Mouse (Mus musculus) olfactory bulb, adult 2 months (tissue): ENCODE data around the gene Ckap4. TPM values are rescaled to one million over a fixed set of nuclear protein-coding genes. Genes with fewer than 3 reads are reported as not detected.

Source experiments
- H3K27ac ChIP-seq: fragments of 200-500 bp; 2 replicates; pipeline ENCODE4 v1.5.1; 2012; ENCODE audit warnings: low read depth, low read length; ENCODE audit not compliant: insufficient read depth
- H3K4me1 ChIP-seq: fragments of 200-500 bp; 2 replicates; pipeline ENCODE4 v1.6.1; 2012; ENCODE audit warnings: low read length; ENCODE audit not compliant: control insufficient read depth, insufficient read depth
- H3K4me3 ChIP-seq: fragments of 200-500 bp; 2 replicates; pipeline ENCODE4 v1.5.1; 2012; ENCODE audit warnings: mild to moderate bottlenecking, low read depth, low read length, moderate library complexity; ENCODE audit not compliant: insufficient read depth
- CTCF ChIP-seq: fragments of 200-500 bp; IDR thresholded peaks from 2 replicates; pipeline ENCODE4 v1.5.1; 2012; ENCODE audit warnings: low read depth, mild to moderate bottlenecking, low read length, moderate library complexity; ENCODE audit not compliant: insufficient read depth
- POLR2A ChIP-seq: fragments of 200-500 bp; IDR thresholded peaks from 2 replicates; pipeline ENCODE4 v1.6.1; 2012; ENCODE audit warnings: mild to moderate bottlenecking, low read depth, low read length, moderate library complexity; ENCODE audit not compliant: insufficient read depth
- WGBS: fragments of 180-500 bp; shearing (Covaris S2); methylation state at CpG from one replicate; pipeline ENCODE4 v1.1.7; 2018; 5-methylcytosine and 5-hydroxymethylcytosine counted together
- polyA plus RNA-seq: library from polyadenylated mRNA; stranded (reverse); fragments of >200 nt; gene quantifications from 2 replicates; pipeline ENCODE4 v1.2.4, GENCODE M21; 2012; ENCODE audit warnings: low replicate concordance; ENCODE audit not compliant: missing spikeins, insufficient read depth, insufficient read length

Gene Ckap4
- polyA plus RNA-seq, 1 experiment = not detected

- no peak for TF ChIP-seq POLR2A
- no peak for TF ChIP-seq CTCF
- H3K4me1 ChIP-seq = no peaks in the 10 kb centered on the region
- H3K27ac ChIP-seq = no peak overlapping the region
- no peak overlapping the region for H3K4me3 ChIP-seq
- 94% methylated on average over 2 of the region's 2 CpGs for WGBS
Observed at GRCm38 (mm10) chr10:84552477-84552876, 18.6 kb upstream of the Ckap4 start.

- H3K27ac ChIP-seq = no peak overlapping the region
- TF ChIP-seq CTCF (no peak), POLR2A (no peak)
- no peaks in the 10 kb centered on the region for H3K4me1 ChIP-seq
- no peak overlapping the region for H3K4me3 ChIP-seq
- WGBS = 93% methylated on average over 3 of the region's 3 CpGs
Observed at GRCm38 (mm10) chr10:84551846-84552245, 18.0 kb upstream of the Ckap4 start.

- H3K4me1 ChIP-seq = no peaks in the 10 kb centered on the region
- no peak overlapping the region for H3K27ac ChIP-seq
- no peak for TF ChIP-seq POLR2A
- TF ChIP-seq CTCF = no peak
- WGBS = 86% methylated on average over 10 of the region's 10 CpGs
- H3K4me3 ChIP-seq = no peak overlapping the region
Observed at GRCm38 (mm10) chr10:84549920-84550293, 16.0 kb upstream of the Ckap4 start.

DNA sequence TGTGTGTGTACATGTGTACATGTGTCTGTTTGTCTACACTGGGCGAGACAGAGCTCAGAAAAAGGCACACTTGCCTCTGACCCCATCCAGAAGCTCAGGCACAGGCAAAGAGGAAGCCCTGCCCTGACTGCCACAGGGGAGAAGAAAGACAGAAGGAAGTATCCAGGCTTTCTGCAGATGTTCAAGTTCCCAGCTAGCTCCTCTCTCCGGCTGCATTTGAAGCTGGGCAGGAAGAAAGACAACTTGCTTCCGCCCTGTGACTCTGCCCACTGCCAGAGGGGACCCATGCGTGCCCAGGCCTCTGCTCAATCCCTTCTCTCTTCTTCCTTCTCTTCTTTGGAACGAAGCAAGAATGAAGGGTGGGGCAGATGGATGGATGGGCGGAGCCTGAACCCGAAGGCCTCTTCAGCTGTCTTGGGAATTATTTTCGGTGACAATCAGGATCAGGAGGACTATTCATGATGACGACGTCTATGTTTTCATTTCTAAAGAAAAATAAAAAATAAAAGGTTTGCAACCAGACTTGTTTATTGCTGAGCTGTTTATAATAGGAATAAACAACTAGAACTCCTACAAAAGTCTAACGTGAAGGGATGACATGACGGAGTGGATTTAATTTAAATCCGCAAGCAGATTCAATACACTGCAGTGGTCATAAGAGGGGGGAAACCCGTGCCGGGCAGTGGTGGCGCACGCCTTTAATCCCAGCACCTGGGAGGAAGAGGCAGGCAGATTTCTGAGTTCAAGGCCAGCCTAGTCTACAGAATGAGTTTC is 15.5 kb upstream of the Ckap4 start:
- Histone ChIP-seq H3K4me1 (no peaks in the 10 kb centered on the region), H3K27ac (no peak overlapping the region), H3K4me3 (no peak overlapping the region)
- WGBS = 85% methylated on average over 17 of the region's 17 CpGs
- no peak for TF ChIP-seq POLR2A
- no peak for TF ChIP-seq CTCF

DNA sequence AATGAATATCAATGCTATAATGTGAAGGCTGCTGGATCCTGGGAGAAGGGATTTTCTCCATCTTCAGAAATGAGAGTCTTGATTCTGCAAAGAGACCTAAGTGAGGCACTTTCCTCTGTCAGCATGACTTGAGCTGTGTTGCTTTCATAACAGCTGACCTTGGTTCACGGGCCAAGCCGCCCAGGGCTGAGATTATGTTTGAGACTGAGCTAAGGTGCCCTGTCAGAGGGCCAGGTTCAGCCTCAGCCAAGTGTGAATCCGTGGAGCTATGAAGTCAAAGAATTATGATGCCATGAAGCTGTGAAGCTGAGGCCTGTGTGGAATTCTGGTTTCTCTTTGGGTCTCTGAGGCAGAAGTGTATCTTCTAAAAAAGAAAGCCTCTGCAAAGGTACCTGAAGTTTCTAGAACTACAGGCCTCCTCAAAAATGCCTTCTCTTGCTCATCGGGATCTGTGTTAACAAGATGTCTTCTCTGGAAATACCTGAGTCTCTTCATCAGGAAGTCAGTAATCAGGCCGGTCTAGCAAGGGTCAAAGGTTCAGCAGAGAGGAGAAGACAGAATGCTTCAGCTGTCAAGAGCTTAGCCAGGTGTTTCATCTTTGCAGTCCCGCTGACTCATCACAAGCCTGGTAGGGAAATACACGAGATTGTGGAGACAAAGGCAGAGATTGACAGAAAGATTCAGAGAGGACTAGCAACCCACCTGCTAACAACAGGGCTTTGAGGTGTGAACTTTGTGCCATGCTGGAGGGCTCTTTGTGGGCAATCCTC is 11.2 kb upstream of the Ckap4 start:
- Histone ChIP-seq H3K4me3 (no peak overlapping the region), H3K27ac (no peak overlapping the region), H3K4me1 (no peaks in the 10 kb centered on the region)
- WGBS = 85% methylated on average over 7 of the region's 7 CpGs
- no peak for TF ChIP-seq POLR2A
- TF ChIP-seq CTCF = no peak

- Histone ChIP-seq H3K4me1 (no peaks in the 10 kb centered on the region), H3K27ac (no peak overlapping the region), H3K4me3 (no peak overlapping the region)
- TF ChIP-seq CTCF (no peak), POLR2A (no peak)
- 77% methylated on average over 11 of the region's 11 CpGs for WGBS
Observed at GRCm38 (mm10) chr10:84542802-84543658, 9.2 kb upstream of the Ckap4 start.

DNA sequence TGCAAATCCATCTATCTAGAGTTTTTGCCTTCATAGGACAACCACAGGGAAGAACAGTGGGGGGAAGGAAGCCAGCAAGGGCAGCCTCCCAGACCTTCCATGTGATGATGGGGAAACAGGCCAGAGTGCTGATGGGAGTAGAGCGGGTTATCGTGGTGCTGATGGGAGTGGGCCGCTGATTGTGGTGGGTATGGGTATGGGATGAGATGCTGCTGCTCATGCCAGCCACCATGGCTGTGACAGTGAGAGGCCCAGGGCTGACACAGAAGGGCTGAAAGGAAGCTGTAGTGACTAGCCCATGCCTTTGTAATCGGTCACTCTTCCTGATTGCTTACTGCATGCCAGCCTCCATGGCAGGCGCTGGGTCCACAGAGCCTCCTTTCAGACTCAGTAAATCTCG is 5.8 kb upstream of the Ckap4 start:
- 91% methylated on average over 6 of the region's 6 CpGs for WGBS
- Histone ChIP-seq H3K27ac (no peak overlapping the region), H3K4me1 (peaks cover 5% of the 10 kb centered on the region), H3K4me3 (no peak overlapping the region)
- TF ChIP-seq POLR2A (no peak), CTCF (no peak)

DNA sequence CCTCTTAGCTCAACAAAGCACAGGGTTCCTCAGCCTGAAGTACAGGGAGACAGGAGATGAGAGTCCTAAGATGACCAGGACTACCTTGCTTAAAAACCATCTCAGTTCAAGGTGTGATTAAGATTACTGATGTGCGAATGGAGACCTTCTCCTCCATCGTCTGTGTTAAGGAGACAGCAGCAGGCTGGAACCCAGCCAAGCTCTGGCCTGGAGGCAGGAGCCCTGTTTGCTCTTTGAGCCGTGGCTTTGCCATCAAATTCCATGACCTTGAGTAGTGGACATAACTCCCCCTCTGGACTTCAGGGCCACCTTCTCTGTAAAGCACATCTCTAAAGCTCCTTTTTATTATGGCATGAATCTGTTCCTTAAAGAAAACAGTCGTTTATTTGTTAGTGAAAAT is 2.0 kb upstream of the Ckap4 start:
- Histone ChIP-seq H3K4me3 (no peak overlapping the region), H3K27ac (no peak overlapping the region), H3K4me1 (peaks cover 24% of the 10 kb centered on the region)
- TF ChIP-seq CTCF (no peak), POLR2A (no peak)
- 27% methylated on average over 4 of the region's 4 CpGs for whole genome bisulfite sequencing
